Mouse (Mus musculus) stomach, embryonic 14.5 days (tissue): ENCODE measurements around the gene Mrpl38. TPM values are rescaled to one million over a fixed set of nuclear protein-coding genes. Genes with fewer than 3 reads are reported as not detected.
A peak's percentile ranks its signal among the peaks of the same experiment; 100 is the strongest.

Experiments
- ATAC-seq: fragments of 200-750 bp; cut with Nextera tagmentation; 2 replicates; pipeline ENCODE4 v1.8.0; 2017; ENCODE audit warnings: low read depth, moderate TSS enrichment; ENCODE audit not compliant: insufficient number of reproducible peaks, insufficient read depth, low FRiP score
- H3K27ac ChIP-seq: fragments of 300-500 bp; sonication (generic); 2 replicates; pipeline ENCODE4 v1.5.1; 2014; ENCODE audit warnings: mild to moderate bottlenecking, low read length, moderate library complexity, mixed read lengths
- H3K27me3 ChIP-seq: fragments of 300-500 bp; sonication (generic); 2 replicates; pipeline ENCODE4 v1.6.1; 2014; ENCODE audit warnings: low read length, control low read depth, mixed read lengths; ENCODE audit not compliant: control insufficient read depth, insufficient read depth
- H3K36me3 ChIP-seq: fragments of 300-500 bp; sonication (generic); 2 replicates; pipeline ENCODE4 v1.6.1; 2014; ENCODE audit warnings: mild to moderate bottlenecking, control low read depth, low read length, moderate library complexity, mixed read lengths; ENCODE audit not compliant: control insufficient read depth, insufficient read depth
- H3K4me1 ChIP-seq: fragments of 300-500 bp; sonication (generic); 2 replicates; pipeline ENCODE4 v1.6.1; 2014; ENCODE audit warnings: low read length, control low read depth, mixed read lengths; ENCODE audit not compliant: control insufficient read depth, insufficient read depth
- H3K4me2 ChIP-seq: fragments of 300-500 bp; sonication (generic); replicated peaks from 2 replicates; pipeline ENCODE4 v1.6.1; 2014; ENCODE audit warnings: low read depth, low read length, control low read depth
- H3K4me3 ChIP-seq: fragments of 300-500 bp; sonication (generic); 2 replicates; pipeline ENCODE4 v1.5.1; 2014; ENCODE audit warnings: low read depth, low read length, control low read depth
- H3K9ac ChIP-seq: fragments of 300-500 bp; sonication (generic); replicated peaks from 2 replicates; pipeline ENCODE4 v1.6.1; 2014; ENCODE audit warnings: low read depth, mild to moderate bottlenecking, control low read depth, low read length, moderate library complexity, mixed read lengths
- H3K9me3 ChIP-seq: fragments of 300-500 bp; sonication (generic); 2 replicates; pipeline ENCODE4 v1.6.1; 2016; ENCODE audit warnings: low read depth, low read length, control low read depth; ENCODE audit not compliant: control insufficient read depth
- WGBS: fragments of 180-500 bp; shearing (Covaris S2); extraction: QIAGEN DNeasy Blood & Tissue Kit; methylation state at CpG from one replicate; pipeline ENCODE4 v1.1.7; 2014; 5-methylcytosine and 5-hydroxymethylcytosine counted together
- polyA plus RNA-seq: library from polyadenylated mRNA; unstranded; fragments of >200 nt; fragmentation: Nextera tagmentation; extraction: Ambion mirVana; gene quantifications from 2 replicates; pipeline ENCODE4 v1.2.1, GENCODE M21; 2014

Mrpl38 gene
- polyA plus RNA-seq, 1 experiment from 2014 or later, result 94.2 TPM

DNA sequence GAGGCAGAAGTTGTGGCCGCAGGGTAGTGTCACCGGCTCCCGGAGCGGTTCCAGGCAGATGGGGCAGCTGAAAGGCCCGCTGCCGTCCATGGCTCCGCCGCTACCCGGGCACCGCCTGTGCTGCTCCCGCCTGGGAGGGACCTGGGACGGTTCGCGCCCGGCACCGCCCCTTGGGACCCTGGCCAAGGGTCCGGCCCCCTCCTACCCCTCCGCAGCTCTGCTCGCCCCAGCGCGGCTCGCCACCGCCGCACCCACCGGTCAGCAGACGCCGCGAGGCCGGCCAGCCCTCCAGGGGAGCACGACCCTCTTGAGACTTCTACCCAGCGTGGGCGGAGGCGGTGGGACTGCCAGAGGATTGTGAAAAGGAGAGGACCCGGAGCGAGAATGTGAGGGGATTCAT lies 28.5 kb downstream of the Mrpl38 start:
- Histone ChIP-seq H3K4me2 (peak overlapping the region; percentile 66), H3K4me1 (peaks cover 42% of the 10 kb centered on the region), H3K9me3 (no peaks in the 10 kb centered on the region), H3K27me3 (peaks cover 17% of the 10 kb centered on the region), H3K4me3 (peak overlapping the region; percentile 52), H3K27ac (peak overlapping the region; percentile 39; the same call in 1 of the 2 replicates), H3K36me3 (no peaks in the 10 kb centered on the region), H3K9ac (peak overlapping the region; percentile 36; the same call in 1 of the 2 replicates)
- under 1% methylated on average over 27 of the region's 35 CpGs for WGBS
- ATAC-seq, result peak; percentile 47; the same call in 1 of the 2 replicates

DNA sequence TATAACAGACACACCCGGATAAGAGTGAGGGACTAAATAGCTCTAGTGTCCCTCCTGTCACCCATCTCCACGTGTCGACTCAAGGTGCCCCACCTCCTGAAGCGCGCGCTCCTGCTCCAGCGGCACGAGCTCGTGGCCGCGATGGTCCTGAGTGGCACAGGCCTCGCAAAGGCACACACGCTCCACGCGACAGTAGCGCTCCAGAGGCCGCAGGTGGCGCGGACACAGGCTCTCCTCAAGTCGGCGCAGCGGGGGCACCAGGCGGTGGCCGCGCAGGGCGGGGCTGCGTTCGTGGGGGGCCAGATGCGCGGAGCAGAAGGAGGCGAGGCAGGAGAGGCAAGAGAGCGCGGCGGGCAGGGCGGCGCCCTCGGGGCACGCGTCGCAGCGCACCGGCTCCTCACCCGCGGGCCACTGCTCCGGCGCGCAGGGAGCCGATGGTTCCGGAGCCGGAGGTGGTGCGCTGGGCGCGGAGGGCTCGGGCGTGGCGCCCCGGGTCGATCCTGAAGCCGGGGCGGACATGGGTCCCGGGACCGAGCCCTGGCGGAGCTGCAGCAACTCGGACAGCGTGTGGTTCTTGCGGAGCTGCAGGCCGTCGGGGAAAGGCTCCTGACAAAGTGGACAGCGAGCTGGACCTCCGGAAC lies 29.1 kb downstream of the Mrpl38 start:
- Histone ChIP-seq H3K4me3 (peak overlapping the region; percentile 52), H3K4me1 (peaks cover 42% of the 10 kb centered on the region), H3K27ac (peak overlapping the region; percentile 39; the same call in 1 of the 2 replicates), H3K4me2 (peak overlapping the region; percentile 66), H3K36me3 (no peaks in the 10 kb centered on the region), H3K9ac (peak overlapping the region; percentile 36; the same call in 1 of the 2 replicates), H3K27me3 (peaks cover 17% of the 10 kb centered on the region), H3K9me3 (no peaks in the 10 kb centered on the region)
- ATAC-seq, result no peak
- WGBS, result 2% methylated on average over 67 of the region's 70 CpGs

DNA sequence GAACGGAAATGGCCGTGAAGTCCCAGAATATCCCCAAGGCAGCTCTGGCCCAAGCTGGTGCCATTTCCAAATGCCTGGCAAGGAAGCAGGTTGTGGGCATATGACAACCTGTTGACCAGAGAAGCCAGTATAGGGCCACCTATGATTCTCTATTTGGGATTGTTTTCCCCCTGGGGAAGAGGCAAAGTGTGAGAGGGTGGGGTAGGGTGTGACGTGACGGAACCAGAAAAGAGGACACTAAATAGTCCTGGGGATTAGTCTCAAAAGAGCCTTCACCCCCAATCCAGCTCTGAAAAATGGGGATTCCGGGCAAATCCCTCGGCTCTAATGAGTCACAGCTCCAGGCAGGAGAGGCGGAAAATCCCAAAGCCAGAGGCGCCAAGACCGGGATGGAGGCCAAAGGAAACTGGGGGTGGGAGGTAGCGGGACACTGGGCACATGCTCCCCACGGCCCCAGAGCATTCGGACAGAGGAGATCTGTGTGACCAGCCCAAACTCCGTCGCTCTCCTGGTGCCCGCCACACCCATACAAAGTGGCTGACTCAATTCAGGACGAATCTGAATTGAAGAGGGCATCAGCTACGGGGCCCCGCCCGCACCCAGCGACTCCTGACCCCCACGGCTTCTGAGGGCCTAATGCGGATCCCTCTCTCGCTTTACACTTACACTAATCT lies 30.1 kb downstream of the Mrpl38 start:
- Histone ChIP-seq H3K9ac (0 out of 2 replicates have a peak overlapping the region, but pooled peaks have one; percentile 14), H3K4me3 (peak overlapping the region; percentile 52), H3K27ac (no peak overlapping the region), H3K4me2 (peak overlapping the region; percentile 66), H3K9me3 (no peaks in the 10 kb centered on the region), H3K36me3 (no peaks in the 10 kb centered on the region), H3K4me1 (peaks cover 52% of the 10 kb centered on the region), H3K27me3 (peaks cover 17% of the 10 kb centered on the region)
- no peak for ATAC-seq
- 11% methylated on average over 23 of the region's 23 CpGs for WGBS

DNA sequence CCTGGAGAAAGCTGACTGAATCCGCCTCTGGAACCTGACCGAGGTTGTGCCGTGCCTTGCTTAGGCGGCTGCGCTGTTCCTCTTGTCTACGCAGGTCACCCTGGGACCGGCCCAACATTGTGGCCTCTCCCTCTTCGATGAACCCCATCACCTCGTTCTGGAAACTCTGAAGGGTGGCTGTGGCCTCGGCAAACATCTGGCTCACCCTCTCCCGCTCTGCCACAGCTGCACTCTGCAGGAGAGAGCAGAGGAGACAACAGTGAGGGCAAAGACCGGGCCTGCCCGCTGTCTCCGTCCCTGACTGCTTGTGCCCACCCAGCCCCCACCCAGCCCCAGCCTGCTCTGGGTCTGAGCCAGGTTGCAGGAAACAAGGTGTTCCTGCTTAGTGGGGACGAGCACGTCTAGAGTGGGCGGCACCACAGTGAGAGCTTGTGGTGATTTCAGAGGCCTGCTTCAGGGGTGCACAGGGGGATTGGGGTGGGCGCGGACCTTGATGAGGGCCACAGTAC lies 30.8 kb downstream of the Mrpl38 start:
- peaks cover 60% of the 10 kb centered on the region for H3K4me1 ChIP-seq
- 36% methylated on average over 19 of the region's 19 CpGs for WGBS
- H3K27ac ChIP-seq, result no peak overlapping the region
- peak overlapping the region; percentile 52; the same call in 1 of the 2 replicates for H3K4me3 ChIP-seq
- H3K27me3 ChIP-seq, result peaks cover 17% of the 10 kb centered on the region
- no peak overlapping the region for H3K9ac ChIP-seq
- H3K4me2 ChIP-seq, result peak overlapping the region; percentile 66
- no peaks in the 10 kb centered on the region for H3K36me3 ChIP-seq
- ATAC-seq, result no peak
- H3K9me3 ChIP-seq, result no peaks in the 10 kb centered on the region

DNA sequence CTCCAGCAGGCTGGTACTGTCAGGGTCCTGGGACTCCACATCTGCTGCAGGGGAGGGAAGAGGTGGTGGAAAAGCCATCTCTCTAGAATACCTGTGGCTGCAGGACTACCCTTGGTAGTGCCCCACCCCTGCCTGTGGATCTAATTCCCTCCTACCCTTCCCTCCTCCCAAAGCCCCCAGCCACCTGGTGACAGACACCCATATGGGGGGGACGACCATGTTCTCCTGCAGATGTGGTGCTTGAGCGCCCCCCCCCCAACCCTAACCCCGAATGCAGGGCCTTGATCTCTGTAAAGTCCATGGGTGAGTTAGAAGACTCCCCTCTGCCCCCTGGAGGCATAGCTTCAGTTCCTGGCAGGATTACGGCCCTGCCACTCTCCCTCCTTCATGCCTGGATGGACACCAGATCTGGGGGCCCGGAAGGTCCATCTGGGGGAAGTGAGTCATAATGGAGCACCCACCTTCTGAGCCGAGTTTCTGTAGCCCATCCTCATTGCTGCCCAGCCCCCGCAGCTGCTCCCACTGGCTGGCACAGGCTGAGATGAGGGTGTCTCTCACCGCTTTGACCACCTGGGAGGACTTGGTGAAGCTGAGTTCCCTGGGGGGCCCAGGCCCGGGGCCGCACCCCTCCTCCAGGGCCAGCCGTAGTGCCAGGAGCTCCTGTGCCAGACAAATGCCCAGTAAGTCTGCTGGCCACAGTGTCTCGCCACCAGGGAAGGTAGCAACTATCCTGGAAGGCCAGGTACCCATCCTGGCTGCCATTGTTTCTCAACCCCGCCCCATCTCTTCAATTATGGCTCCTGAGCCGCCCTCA lies 31.5 kb downstream of the Mrpl38 start:
- peaks cover 17% of the 10 kb centered on the region for H3K27me3 ChIP-seq
- WGBS, result 39% methylated on average over 14 of the region's 14 CpGs
- H3K4me1 ChIP-seq, result peaks cover 65% of the 10 kb centered on the region
- no peak for ATAC-seq
- no peak overlapping the region for H3K4me3 ChIP-seq
- no peaks in the 10 kb centered on the region for H3K36me3 ChIP-seq
- no peak overlapping the region for H3K9ac ChIP-seq
- peak overlapping the region; percentile 66 for H3K4me2 ChIP-seq
- H3K27ac ChIP-seq, result no peak overlapping the region
- no peaks in the 10 kb centered on the region for H3K9me3 ChIP-seq

DNA sequence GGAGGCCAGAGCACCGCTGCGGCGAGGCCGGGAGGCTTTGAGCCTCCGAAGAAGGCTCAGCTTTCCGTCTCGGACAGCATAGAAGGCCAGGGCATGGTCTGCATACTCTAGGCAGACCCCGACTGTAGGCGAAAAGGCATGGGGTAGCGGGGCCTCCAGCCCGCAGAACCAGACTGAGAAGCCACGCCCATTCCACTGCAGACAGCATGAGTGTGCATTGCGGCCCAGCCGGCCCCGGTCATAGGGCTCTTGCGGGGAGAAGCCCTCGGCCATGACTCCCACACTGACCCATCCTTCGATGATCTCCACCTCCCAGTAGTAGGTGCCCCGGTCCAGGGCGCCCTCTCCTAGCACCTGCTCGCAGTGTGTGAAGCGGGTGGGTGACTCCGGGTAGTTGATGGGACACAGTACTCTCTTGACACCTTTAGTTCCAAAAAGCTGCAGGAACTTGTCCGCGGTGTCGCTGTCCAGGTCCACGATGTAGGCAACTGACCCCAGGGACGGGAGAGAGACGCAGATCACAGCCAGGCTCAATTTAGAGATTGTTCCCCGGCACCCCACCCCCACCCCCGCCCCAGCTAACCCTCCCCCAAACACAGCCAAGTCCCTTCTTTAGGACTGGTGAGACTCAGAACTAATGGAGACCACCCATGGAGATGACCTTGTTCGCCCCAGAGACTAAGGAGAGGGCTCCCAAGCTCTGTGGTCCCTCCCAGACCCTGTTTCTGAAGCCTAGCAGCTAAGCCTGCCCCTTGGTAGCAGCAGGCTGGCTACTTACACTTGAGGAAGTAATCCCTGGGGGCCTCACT lies 32.3 kb downstream of the Mrpl38 start:
- Histone ChIP-seq H3K4me3 (no peak overlapping the region), H3K9ac (0 out of 2 replicates have a peak overlapping the region, but pooled peaks have one; percentile 18), H3K4me2 (peak overlapping the region; percentile 32), H3K27me3 (peaks cover 17% of the 10 kb centered on the region), H3K27ac (peak overlapping the region; percentile 15; the same call in 1 of the 2 replicates), H3K9me3 (no peaks in the 10 kb centered on the region), H3K36me3 (no peaks in the 10 kb centered on the region), H3K4me1 (peaks cover 73% of the 10 kb centered on the region)
- 0 out of 2 replicates have a peak, but pooled peaks have one; percentile 14 for ATAC-seq
- 25% methylated on average over 32 of the region's 32 CpGs for WGBS

DNA sequence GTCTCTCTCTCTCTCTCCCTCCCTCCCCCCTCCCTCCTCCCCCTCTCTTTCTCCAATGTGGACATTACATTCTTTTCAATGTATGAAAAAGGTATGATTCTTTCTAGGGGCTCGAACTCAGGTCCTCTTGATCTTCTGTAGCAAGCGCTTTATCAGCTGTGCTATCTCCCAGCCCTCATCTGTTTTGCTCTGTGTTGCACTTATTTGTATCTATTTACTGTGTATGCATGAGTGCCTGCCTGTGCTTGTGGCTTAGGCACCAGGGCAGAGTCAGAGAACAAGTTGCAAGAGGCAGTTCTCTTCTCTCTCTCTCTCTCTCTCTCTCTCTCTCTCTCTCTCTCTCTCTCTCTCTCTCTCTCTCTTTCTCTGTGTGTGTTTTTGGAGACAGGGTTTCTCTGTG lies 33.6 kb downstream of the Mrpl38 start:
- H3K9ac ChIP-seq, result no peak overlapping the region
- H3K4me3 ChIP-seq, result no peak overlapping the region
- no peaks in the 10 kb centered on the region for H3K36me3 ChIP-seq
- peaks cover 17% of the 10 kb centered on the region for H3K27me3 ChIP-seq
- no peak overlapping the region for H3K4me2 ChIP-seq
- WGBS, result 81% methylated on average over 2 of the region's 2 CpGs
- peaks cover 82% of the 10 kb centered on the region for H3K4me1 ChIP-seq
- H3K9me3 ChIP-seq, result no peaks in the 10 kb centered on the region
- no peak overlapping the region; the same call in 1 of the 2 replicates for H3K27ac ChIP-seq
- no peak for ATAC-seq
